31 mouse cellular contexts compared by ENCODE assay signal in the genomic region with DNA sequence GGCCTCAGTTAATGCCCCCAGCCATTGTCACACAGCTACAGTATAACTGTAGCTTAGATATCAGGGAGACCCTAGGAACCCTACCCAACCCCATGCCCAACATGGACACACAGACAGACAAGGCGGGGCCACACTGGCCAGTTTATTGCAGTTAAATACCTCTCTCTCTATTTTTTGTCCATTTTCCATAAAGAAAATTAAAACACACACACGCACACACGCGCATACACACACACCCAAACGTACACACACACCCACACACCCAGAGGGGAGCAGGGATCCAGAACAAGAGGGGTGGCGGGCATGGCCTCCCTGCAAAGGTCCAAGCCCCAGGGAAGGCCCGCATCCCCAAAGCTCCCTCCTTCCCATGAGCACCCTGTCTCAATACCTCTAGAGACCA. TPM values are rescaled to one million over a fixed set of nuclear protein-coding genes. Genes with fewer than 3 reads are reported as not detected.
DNase-seq lines count a peak whose midpoint lies in the region; ATAC-seq and TF ChIP-seq lines count a peak whose summit lies in the region.
"Had no signal": no experiment of that assay in that cellular context is flagged by ENCODE, and none has a peak within 500 bp of the region (broad histone marks: within the 10 kb centered on the region; RNA-seq: fewer than 3 reads in every experiment).

No protein-coding gene starts in this region.

- H3K4me2 ChIP-seq in liver, embryonic 14.5 days (ENCODE audit: low read depth): no peak overlapping the region
- H3K4me2 ChIP-seq in liver, embryonic 12.5 days: no peak overlapping the region
- no peak overlapping the region for H3K4me2 ChIP-seq in midbrain, embryonic 16.5 days (ENCODE audit: low read length)
- H3K4me2 ChIP-seq in midbrain, embryonic 13.5 days (replicated peaks): no peak overlapping the region
- H3K4me2 ChIP-seq in liver, postnatal 0 days (ENCODE audit: low read depth, low read length): no peak overlapping the region
- H3K4me2 ChIP-seq: heart, embryonic 12.5 days; heart, embryonic 15.5 days; hindbrain, embryonic 14.5 days had no signal

- peaks cover 12% of the 10 kb centered on the region; the same call in 1 of the 2 replicates for H3K36me3 ChIP-seq in liver, embryonic 14.5 days (replicated peaks; ENCODE audit: control insufficient read depth, insufficient read depth, low read depth)
- peaks cover 41% of the 10 kb centered on the region for H3K36me3 ChIP-seq in liver, embryonic 12.5 days
- peaks cover 2% of the 10 kb centered on the region for H3K36me3 ChIP-seq in midbrain, embryonic 16.5 days (ENCODE audit: control insufficient read depth, insufficient read depth, low read length)
- H3K36me3 ChIP-seq in midbrain, embryonic 13.5 days: peaks cover 36% of the 10 kb centered on the region
- peaks cover 10% of the 10 kb centered on the region; the same call in 1 of the 2 replicates for H3K36me3 ChIP-seq in liver, postnatal 0 days (replicated peaks; ENCODE audit: insufficient read depth, low read length)

- H3K27me3 ChIP-seq in liver, embryonic 14.5 days (ENCODE audit: control insufficient read depth, insufficient read depth, low read length): no peaks in the 10 kb centered on the region
- H3K27me3 ChIP-seq in liver, embryonic 12.5 days (replicated peaks): no peaks in the 10 kb centered on the region
- no peaks in the 10 kb centered on the region for H3K27me3 ChIP-seq in midbrain, embryonic 16.5 days (ENCODE audit: control insufficient read depth, insufficient read depth, low read depth, low read length)
- H3K27me3 ChIP-seq in midbrain, embryonic 13.5 days: no peaks in the 10 kb centered on the region
- no peaks in the 10 kb centered on the region for H3K27me3 ChIP-seq in liver, postnatal 0 days (ENCODE audit: insufficient read depth, low read length)
- H3K27me3 ChIP-seq: heart, embryonic 12.5 days; heart, embryonic 15.5 days had no signal

- no peak overlapping the region for H3K4me3 ChIP-seq in liver, embryonic 14.5 days (ENCODE audit: insufficient read depth in 1 of 2, low read depth in 2 of 2, low read length in 2 of 2)
- H3K4me3 ChIP-seq in liver, embryonic 12.5 days: no peak overlapping the region
- no peak overlapping the region for H3K4me3 ChIP-seq in midbrain, embryonic 16.5 days (ENCODE audit: low read depth, low read length)
- H3K4me3 ChIP-seq in midbrain, embryonic 13.5 days (replicated peaks): no peak overlapping the region
- no peak overlapping the region for H3K4me3 ChIP-seq in liver, postnatal 0 days (ENCODE audit: low read depth, low read length)
- H3K4me3 ChIP-seq: forebrain, embryonic 10.5 days; gastrocnemius, adult 2 months; heart, embryonic 12.5 days; heart, embryonic 15.5 days had no signal

- H3K9ac ChIP-seq in liver, embryonic 14.5 days (replicated peaks): no peak overlapping the region
- H3K9ac ChIP-seq in liver, embryonic 12.5 days: no peak overlapping the region
- no peak overlapping the region for H3K9ac ChIP-seq in midbrain, embryonic 16.5 days (ENCODE audit: low read depth, low read length)
- no peak overlapping the region for H3K9ac ChIP-seq in midbrain, embryonic 13.5 days (replicated peaks)
- H3K9ac ChIP-seq in liver, postnatal 0 days (replicated peaks): no peak overlapping the region
- H3K9ac ChIP-seq: forebrain, postnatal 0 days; heart, embryonic 12.5 days; heart, embryonic 15.5 days; hindbrain, embryonic 14.5 days had no signal

- no peak for TF ChIP-seq EP300 in liver, embryonic 14.5 days (IDR thresholded peaks at IDR 0.05; ENCODE audit: low read depth)
- TF ChIP-seq EP300 in liver, postnatal 0 days (IDR thresholded peaks at IDR 0.05; ENCODE audit: low read depth): no peak

- no peaks in the 10 kb centered on the region for H3K9me3 ChIP-seq in liver, embryonic 14.5 days (ENCODE audit: control insufficient read depth, low read length)
- no peaks in the 10 kb centered on the region for H3K9me3 ChIP-seq in liver, embryonic 12.5 days (replicated peaks)
- no peaks in the 10 kb centered on the region for H3K9me3 ChIP-seq in midbrain, embryonic 16.5 days (replicated peaks; ENCODE audit: control insufficient read depth, low read length, poor library complexity, severe bottlenecking)
- no peaks in the 10 kb centered on the region for H3K9me3 ChIP-seq in midbrain, embryonic 13.5 days
- H3K9me3 ChIP-seq in liver, postnatal 0 days (ENCODE audit: low read length): no peaks in the 10 kb centered on the region
- H3K9me3 ChIP-seq: forebrain, embryonic 10.5 days; heart, embryonic 12.5 days; heart, embryonic 15.5 days had no signal

- ATAC-seq in liver, embryonic 14.5 days (ENCODE audit: insufficient read depth): peak; percentile 14; the same call in 1 of the 2 replicates
- no peak for ATAC-seq in liver, embryonic 12.5 days
- 0 out of 2 replicates have a peak, but pooled peaks have one; percentile 33 for ATAC-seq in midbrain, embryonic 16.5 days
- ATAC-seq in midbrain, embryonic 13.5 days: no peak
- ATAC-seq in liver, postnatal 0 days: no peak
- ATAC-seq: activated CD4-positive, CD25-positive, alpha-beta regulatory T cell, adult 4 months; CD4-positive, CD25-positive, alpha-beta regulatory T cell, adult 4 months; forebrain, postnatal 0 days had no signal

- peak; percentile 75 for DNase-seq in heart, adult 11 months
- no peak for DNase-seq in heart, postnatal 25 days (ENCODE audit: low spot score)
- DNase-seq in liver, embryonic 14.5 days (ENCODE audit: low read depth in 3 of 3, low spot score in 3 of 3): no peak
- DNase-seq in liver, postnatal 0 days: no peak
- DNase-seq in adrenal gland, postnatal 25 days: no peak
- DNase-seq: adrenal gland, adult 8-10 months; adrenal gland, postnatal 36 days; cerebellum, adult 18-20 months; cerebellum, adult 9-10 months; forebrain, postnatal 0 days; gastrocnemius, adult 2 months; gastrocnemius, postnatal 14 days; heart, adult 18-20 months; heart, postnatal 10 days; heart, postnatal 4 days had no signal

- no peak overlapping the region for H3K27ac ChIP-seq in liver, embryonic 14.5 days
- H3K27ac ChIP-seq in liver, embryonic 12.5 days: no peak overlapping the region
- H3K27ac ChIP-seq in midbrain, embryonic 16.5 days (ENCODE audit: low read length): no peak overlapping the region
- no peak overlapping the region for H3K27ac ChIP-seq in midbrain, embryonic 13.5 days
- H3K27ac ChIP-seq in liver, postnatal 0 days (ENCODE audit: low read depth): peak overlapping the region; percentile 18; the same call in 1 of the 2 replicates
- H3K27ac ChIP-seq: forebrain, embryonic 10.5 days; gastrocnemius, adult 2 months; heart, embryonic 15.5 days; hindbrain, embryonic 14.5 days; hindbrain, postnatal 0 days had no signal

- H3K4me1 ChIP-seq in liver, embryonic 14.5 days (replicated peaks; ENCODE audit: control insufficient read depth in 2 of 2, insufficient read depth in 2 of 2, low read length in 1 of 2): no peaks in the 10 kb centered on the region
- H3K4me1 ChIP-seq in liver, embryonic 12.5 days: no peaks in the 10 kb centered on the region
- H3K4me1 ChIP-seq in midbrain, embryonic 16.5 days (ENCODE audit: control insufficient read depth, insufficient read depth, low read length): no peaks in the 10 kb centered on the region
- H3K4me1 ChIP-seq in midbrain, embryonic 13.5 days (replicated peaks): no peaks in the 10 kb centered on the region
- no peaks in the 10 kb centered on the region for H3K4me1 ChIP-seq in liver, postnatal 0 days (ENCODE audit: insufficient read depth)
- H3K4me1 ChIP-seq: forebrain, embryonic 10.5 days; heart, embryonic 15.5 days had no signal

- no peak for TF ChIP-seq CTCF in liver, embryonic 14.5 days (IDR thresholded peaks at IDR 0.05; ENCODE audit: low read depth)
- TF ChIP-seq CTCF in liver, postnatal 0 days (IDR thresholded peaks at IDR 0.05; ENCODE audit: low read depth): no peak

- 79% methylated on average over 7 of the region's 7 CpGs for WGBS in liver, embryonic 14.5 days (ENCODE audit: insufficient replicate concordance)
- WGBS in liver, embryonic 12.5 days (ENCODE audit: insufficient replicate concordance): 76% methylated on average over 7 of the region's 7 CpGs
- 94% methylated on average over 7 of the region's 7 CpGs for WGBS in midbrain, embryonic 16.5 days
- 97% methylated on average over 7 of the region's 7 CpGs for WGBS in midbrain, embryonic 13.5 days
- 88% methylated on average over 7 of the region's 7 CpGs for WGBS in liver, postnatal 0 days (ENCODE audit: insufficient replicate concordance)

- intact Hi-C loops in heart, postnatal 25 days (cut with DNase I): no loop called here

RNA-seq across cellular contexts. Expression of gene Hamp, which starts 2.0 kb away (rescaled TPM):
- total RNA-seq in heart, postnatal 25 days (2021): 10 to 100 TPM; 16.8 to 34.4 TPM
- polyA plus RNA-seq in liver, embryonic 14.5 days (2012; rRNA removed): 17.2 and 22.5 TPM in 2 replicates
- 12.0 and 29.7 TPM in 2 replicates for polyA plus RNA-seq in liver, embryonic 14.5 days (2014; fragmentation: Nextera tagmentation; extraction: Ambion mirVana)
- polyA plus RNA-seq in liver, embryonic 12.5 days (2016; fragmentation: Nextera tagmentation; extraction: Ambion mirVana): 0.38 TPM in 1 of 2 replicates, not detected in the other
- polyA plus RNA-seq in midbrain, embryonic 16.5 days (2015; fragmentation: Nextera tagmentation; extraction: Ambion mirVana): not detected in 2 replicates
- not detected in 2 replicates for polyA plus RNA-seq in midbrain, embryonic 13.5 days (2015; fragmentation: Nextera tagmentation; extraction: Ambion mirVana)
- 142 and 248 TPM in 2 replicates for polyA plus RNA-seq in liver, postnatal 0 days (2015; fragmentation: Nextera tagmentation; extraction: Ambion mirVana)
- total RNA-seq in adrenal gland, postnatal 25 days (2021): 11.2 and 12.4 TPM in 2 replicates
- total RNA-seq: forebrain, postnatal 0 days; gastrocnemius, adult 2 months; gastrocnemius, postnatal 14 days; hindbrain, postnatal 0 days had no signal
- polyA plus RNA-seq: activated CD4-positive, CD25-positive, alpha-beta regulatory T cell, adult 4 months; C2C12; CD4-positive, CD25-positive, alpha-beta regulatory T cell, adult 4 months; embryonic facial prominence, embryonic 11.5 days; embryonic facial prominence, embryonic 14.5 days; forebrain, embryonic 10.5 days; forebrain, postnatal 0 days; frontal cortex, adult 2 months; heart, embryonic 12.5 days; heart, embryonic 15.5 days; hindbrain, embryonic 11.5 days; hindbrain, embryonic 14.5 days; hindbrain, postnatal 0 days had no signal

RNA-seq across cellular contexts. Expression of gene Usf2, which starts 10.7 kb away (rescaled TPM):
- 100 to 1,000 TPM; 103 to 121 TPM for total RNA-seq in heart, postnatal 25 days (2021)
- 34.1 and 50.6 TPM in 2 replicates for polyA plus RNA-seq in liver, embryonic 14.5 days (2012; rRNA removed)
- polyA plus RNA-seq in liver, embryonic 14.5 days (2014; fragmentation: Nextera tagmentation; extraction: Ambion mirVana): 9.1 and 10.2 TPM in 2 replicates
- polyA plus RNA-seq in liver, embryonic 12.5 days (2016; fragmentation: Nextera tagmentation; extraction: Ambion mirVana): 13.9 and 18.1 TPM in 2 replicates
- polyA plus RNA-seq in midbrain, embryonic 16.5 days (2015; fragmentation: Nextera tagmentation; extraction: Ambion mirVana): 28.6 and 29.6 TPM in 2 replicates
- 24.2 and 27.6 TPM in 2 replicates for polyA plus RNA-seq in midbrain, embryonic 13.5 days (2015; fragmentation: Nextera tagmentation; extraction: Ambion mirVana)
- 11.6 and 12.0 TPM in 2 replicates for polyA plus RNA-seq in liver, postnatal 0 days (2015; fragmentation: Nextera tagmentation; extraction: Ambion mirVana)
- total RNA-seq in adrenal gland, postnatal 25 days (2021): 150 and 153 TPM in 2 replicates

RNA-seq across cellular contexts. Expression of gene Hamp2, which starts 21.4 kb away (rescaled TPM):
- 1 to 10 TPM; 6.5 to 9.5 TPM for total RNA-seq in heart, postnatal 25 days (2021)
- polyA plus RNA-seq in liver, embryonic 14.5 days (2012; rRNA removed): not detected in 2 replicates
- polyA plus RNA-seq in liver, embryonic 14.5 days (2014; fragmentation: Nextera tagmentation; extraction: Ambion mirVana): not detected in 2 replicates
- not detected in 2 replicates for polyA plus RNA-seq in liver, embryonic 12.5 days (2016; fragmentation: Nextera tagmentation; extraction: Ambion mirVana)
- polyA plus RNA-seq in midbrain, embryonic 16.5 days (2015; fragmentation: Nextera tagmentation; extraction: Ambion mirVana): not detected in 2 replicates
- polyA plus RNA-seq in midbrain, embryonic 13.5 days (2015; fragmentation: Nextera tagmentation; extraction: Ambion mirVana): not detected in 2 replicates
- 0.49 TPM in 1 of 2 replicates, not detected in the other for polyA plus RNA-seq in liver, postnatal 0 days (2015; fragmentation: Nextera tagmentation; extraction: Ambion mirVana)
- total RNA-seq in adrenal gland, postnatal 25 days (2021): 2.4 and 9.8 TPM in 2 replicates
- total RNA-seq: forebrain, postnatal 0 days; gastrocnemius, adult 2 months; gastrocnemius, postnatal 14 days; gastrocnemius, postnatal 4 days; hindbrain, postnatal 0 days had no signal
- polyA plus RNA-seq: activated CD4-positive, CD25-positive, alpha-beta regulatory T cell, adult 4 months; C2C12; CD4-positive, CD25-positive, alpha-beta regulatory T cell, adult 4 months; embryonic facial prominence, embryonic 11.5 days; embryonic facial prominence, embryonic 14.5 days; forebrain, embryonic 10.5 days; forebrain, postnatal 0 days; frontal cortex, adult 2 months; heart, embryonic 12.5 days; heart, embryonic 15.5 days; hindbrain, embryonic 11.5 days; hindbrain, embryonic 14.5 days; hindbrain, postnatal 0 days had no signal

RNA-seq across cellular contexts. Expression of gene Lsr, which starts 27.4 kb away (rescaled TPM):
- 1 to 10 TPM; 4.3 to 5.6 TPM for total RNA-seq in heart, postnatal 25 days (2021)
- polyA plus RNA-seq in liver, embryonic 14.5 days (2012; rRNA removed): 14.3 and 17.4 TPM in 2 replicates
- polyA plus RNA-seq in liver, embryonic 14.5 days (2014; fragmentation: Nextera tagmentation; extraction: Ambion mirVana): 15.1 and 16.0 TPM in 2 replicates
- 27.3 and 28.2 TPM in 2 replicates for polyA plus RNA-seq in liver, embryonic 12.5 days (2016; fragmentation: Nextera tagmentation; extraction: Ambion mirVana)
- polyA plus RNA-seq in midbrain, embryonic 16.5 days (2015; fragmentation: Nextera tagmentation; extraction: Ambion mirVana): 16.7 and 19.0 TPM in 2 replicates
- polyA plus RNA-seq in midbrain, embryonic 13.5 days (2015; fragmentation: Nextera tagmentation; extraction: Ambion mirVana): 13.5 and 16.1 TPM in 2 replicates
- polyA plus RNA-seq in liver, postnatal 0 days (2015; fragmentation: Nextera tagmentation; extraction: Ambion mirVana): 28.2 and 33.7 TPM in 2 replicates
- total RNA-seq in adrenal gland, postnatal 25 days (2021): 4.7 and 5.1 TPM in 2 replicates

RNA-seq across cellular contexts. Expression of gene Fam187b, which starts 27.7 kb away (rescaled TPM):
- under 1 TPM in 1 of 2 experiments, not detected in 1; 0.29 TPM for total RNA-seq in heart, postnatal 25 days (2021)
- polyA plus RNA-seq in liver, embryonic 14.5 days (2012; rRNA removed): 1.5 and 2.0 TPM in 2 replicates
- 2.5 and 2.6 TPM in 2 replicates for polyA plus RNA-seq in liver, embryonic 14.5 days (2014; fragmentation: Nextera tagmentation; extraction: Ambion mirVana)
- 1.9 and 2.8 TPM in 2 replicates for polyA plus RNA-seq in liver, embryonic 12.5 days (2016; fragmentation: Nextera tagmentation; extraction: Ambion mirVana)
- 0.60 and 0.84 TPM in 2 replicates for polyA plus RNA-seq in midbrain, embryonic 16.5 days (2015; fragmentation: Nextera tagmentation; extraction: Ambion mirVana)
- polyA plus RNA-seq in midbrain, embryonic 13.5 days (2015; fragmentation: Nextera tagmentation; extraction: Ambion mirVana): 0.17 and 0.38 TPM in 2 replicates
- polyA plus RNA-seq in liver, postnatal 0 days (2015; fragmentation: Nextera tagmentation; extraction: Ambion mirVana): 4.0 and 5.0 TPM in 2 replicates
- 1.00 TPM in 1 of 2 replicates, not detected in the other for total RNA-seq in adrenal gland, postnatal 25 days (2021)
- total RNA-seq: gastrocnemius, adult 2 months; heart, adult 18-20 months had no signal
- polyA plus RNA-seq: C2C12 had no signal

Comparison
In these comparisons a context has a peak if more than half of its experiments do, and no peak if none do; other contexts are left out.
1. ATAC-seq: peak in liver, embryonic 14.5 days (single experiment) and midbrain, embryonic 16.5 days (single experiment); none in liver, embryonic 12.5 days (single experiment), midbrain, embryonic 13.5 days (single experiment) and liver, postnatal 0 days (single experiment).